Mouse (Mus musculus): ENCODE measurements around the gene Hbs1l. TPM values are rescaled to one million over a fixed set of nuclear protein-coding genes. Genes with fewer than 3 reads are reported as not detected.
"Not testable (repeated sequence)": the region's sequence is repeated elsewhere in the genome, so short reads cannot be mapped to it uniquely, and the experiment has no call there.

The Hbs1l gene
- total RNA-seq, 2 experiments from 2014 or later: 60.2 to 63.2 TPM

GRCm38 (mm10) chr10:21357986-21358385 lies 62.2 kb downstream of the Hbs1l start:
- no peak for DNase-seq (ENCODE audit: low spot score in 2 of 2)

GRCm38 (mm10) chr10:21359086-21359485 lies 63.3 kb downstream of the Hbs1l start:
- DNase-seq (ENCODE audit: low spot score in 2 of 2): no peak

GRCm38 (mm10) chr10:21361871-21362270 lies 66.1 kb downstream of the Hbs1l start:
- no peak for DNase-seq (ENCODE audit: low spot score in 2 of 2)

GRCm38 (mm10) chr10:21363297-21363696 lies 67.5 kb downstream of the Hbs1l start:
- no peak for DNase-seq (ENCODE audit: low spot score in 2 of 2)

GRCm38 (mm10) chr10:21364946-21365345 lies 69.2 kb downstream of the Hbs1l start:
- no peak for DNase-seq (ENCODE audit: low spot score in 2 of 2)

- no peak for DNase-seq (ENCODE audit: low spot score in 2 of 2)
These were observed 70.1 kb downstream of the Hbs1l start for GRCm38 (mm10) chr10:21365897-21366296.

GRCm38 (mm10) chr10:21366471-21366870 lies 70.7 kb downstream of the Hbs1l start:
- DNase-seq (ENCODE audit: low spot score in 2 of 2): no peak

GRCm38 (mm10) chr10:21367481-21367880 lies 71.7 kb downstream of the Hbs1l start:
- DNase-seq (ENCODE audit: low spot score in 2 of 2): no peak

GRCm38 (mm10) chr10:21369586-21369985 lies 73.8 kb downstream of the Hbs1l start:
- no peak for DNase-seq (ENCODE audit: low spot score in 2 of 2)

- no peak for DNase-seq (ENCODE audit: low spot score in 2 of 2)
These were observed 76.5 kb downstream of the Hbs1l start for GRCm38 (mm10) chr10:21372271-21372670.

- no peak for DNase-seq (ENCODE audit: low spot score in 2 of 2)
These were observed 81.1 kb downstream of the Hbs1l start, which contains the start of gene Aldh8a1 for GRCm38 (mm10) chr10:21376682-21377473. Gene Aldh8a1 (plus strand): TSS chr10:21377291.

GRCm38 (mm10) chr10:21378196-21378944 lies 82.6 kb downstream of the Hbs1l start:
- peak; percentile 30 to 34 for DNase-seq (ENCODE audit: low spot score in 2 of 2)

GRCm38 (mm10) chr10:21382914-21383313 lies 87.1 kb downstream of the Hbs1l start:
- peak; percentile 24 to 30 for DNase-seq (ENCODE audit: low spot score in 2 of 2)

GRCm38 (mm10) chr10:21385111-21385663 lies 89.4 kb downstream of the Hbs1l start:
- DNase-seq (ENCODE audit: low spot score in 2 of 2): no peak

- no peak for DNase-seq (ENCODE audit: low spot score in 2 of 2)
These were observed 93.3 kb downstream of the Hbs1l start for GRCm38 (mm10) chr10:21389075-21389474.

GRCm38 (mm10) chr10:21390440-21390839 lies 94.7 kb downstream of the Hbs1l start:
- no peak for DNase-seq (ENCODE audit: low spot score in 2 of 2)

GRCm38 (mm10) chr10:21391286-21391685 lies 95.5 kb downstream of the Hbs1l start:
- no peak for DNase-seq (ENCODE audit: low spot score in 2 of 2)

GRCm38 (mm10) chr10:21393390-21393789 lies 97.6 kb downstream of the Hbs1l start:
- DNase-seq (ENCODE audit: low spot score in 2 of 2): no peak

GRCm38 (mm10) chr10:21395426-21396139 lies 99.8 kb downstream of the Hbs1l start:
- no peak for DNase-seq (ENCODE audit: low spot score in 2 of 2)

- DNase-seq (ENCODE audit: low spot score in 2 of 2): not testable (repeated sequence)
These were observed 103.2 kb downstream of the Hbs1l start for GRCm38 (mm10) chr10:21398873-21399425.

- DNase-seq (ENCODE audit: low spot score in 2 of 2): no peak
These were observed 103.8 kb downstream of the Hbs1l start for GRCm38 (mm10) chr10:21399622-21400021.

Measured in left cerebral cortex, adult 18-20 months (tissue).